ENCODE assay signal across 8 mouse cellular contexts in genomic region chr13:89543003-89543402, GRCm38 (mm10). TPM values are rescaled to one million over a fixed set of nuclear protein-coding genes. Genes with fewer than 3 reads are reported as not detected.
A peak's percentile ranks its signal among the peaks of the same experiment; 100 is the strongest.
DNase-seq lines count a peak whose midpoint lies in the region; ATAC-seq and TF ChIP-seq lines count a peak whose summit lies in the region.

No protein-coding gene starts in this region.

- no peaks in the 10 kb centered on the region for H3K36me3 ChIP-seq in liver, adult 2 months (ENCODE audit: control insufficient read depth, insufficient read depth, low read length)
- H3K36me3 ChIP-seq in liver, embryonic 12.5 days: no peaks in the 10 kb centered on the region
- H3K36me3 ChIP-seq in hindbrain, embryonic 16.5 days (ENCODE audit: control insufficient read depth, insufficient read depth, low read length): no peaks in the 10 kb centered on the region
- no peaks in the 10 kb centered on the region for H3K36me3 ChIP-seq in midbrain, embryonic 13.5 days

- no peak overlapping the region for H3K27ac ChIP-seq in cerebellum, adult 2 months (ENCODE audit: insufficient read depth, low read length)
- no peak overlapping the region for H3K27ac ChIP-seq in liver, adult 2 months (replicated peaks; ENCODE audit: insufficient read depth, low read depth, low read length)
- H3K27ac ChIP-seq in liver, embryonic 12.5 days: no peak overlapping the region
- H3K27ac ChIP-seq in hindbrain, embryonic 16.5 days (ENCODE audit: low read depth, low read length): no peak overlapping the region
- no peak overlapping the region for H3K27ac ChIP-seq in midbrain, embryonic 13.5 days

- no peak overlapping the region for H3K4me2 ChIP-seq in liver, embryonic 12.5 days
- no peak overlapping the region for H3K4me2 ChIP-seq in hindbrain, embryonic 16.5 days (ENCODE audit: low read length)
- no peak overlapping the region for H3K4me2 ChIP-seq in midbrain, embryonic 13.5 days (replicated peaks)

- peak in 1 of 2 experiments; percentile 24 for DNase-seq in cerebellum, adult 2 months
- DNase-seq in cerebellum, adult 11-12 months: no peak
- peak; percentile 60 for DNase-seq in liver, adult 2 months (ENCODE audit: extremely low read depth, low read depth, low spot score)
- DNase-seq in c-Kit-negative CD71-positive TER-119-positive erythroid progenitor cells, embryonic 14.5 days (ENCODE audit: low read depth, low spot score): peak; percentile 12
- no peak for DNase-seq in ovary, postnatal 10 days (ENCODE audit: low spot score)

- TF ChIP-seq POLR2A in cerebellum, adult 2 months (IDR thresholded peaks at IDR 0.05; ENCODE audit: borderline replicate concordance, insufficient read depth, low read length): no peak
- no peak for TF ChIP-seq POLR2A in liver, adult 2 months (IDR thresholded peaks at IDR 0.05; ENCODE audit: extremely low read depth, insufficient read depth, low read length)

- no peaks in the 10 kb centered on the region for H3K9me3 ChIP-seq in liver, embryonic 12.5 days (replicated peaks)
- no peaks in the 10 kb centered on the region for H3K9me3 ChIP-seq in hindbrain, embryonic 16.5 days (ENCODE audit: control insufficient read depth, low read length)
- H3K9me3 ChIP-seq in midbrain, embryonic 13.5 days: no peaks in the 10 kb centered on the region

- TF ChIP-seq CTCF in cerebellum, adult 2 months (IDR thresholded peaks at IDR 0.05; ENCODE audit: borderline replicate concordance, insufficient read depth, low read depth, low read length): peak; percentile 29; the same call in 1 of the 2 replicates
- peak; percentile 57 for TF ChIP-seq CTCF in liver, adult 2 months (IDR thresholded peaks at IDR 0.05; ENCODE audit: low read depth, low read length)

- no peaks in the 10 kb centered on the region for H3K27me3 ChIP-seq in cerebellum, adult 2 months (ENCODE audit: control insufficient read depth, insufficient read depth, low read length)
- H3K27me3 ChIP-seq in liver, adult 2 months (ENCODE audit: control insufficient read depth, insufficient read depth, low read length): peaks cover 3% of the 10 kb centered on the region; the same call in 1 of the 2 replicates
- peaks cover 19% of the 10 kb centered on the region for H3K27me3 ChIP-seq in liver, embryonic 12.5 days (replicated peaks)
- no peaks in the 10 kb centered on the region for H3K27me3 ChIP-seq in hindbrain, embryonic 16.5 days (replicated peaks; ENCODE audit: control insufficient read depth, insufficient read depth, low read length)
- peaks cover 7% of the 10 kb centered on the region; the same call in 1 of the 2 replicates for H3K27me3 ChIP-seq in midbrain, embryonic 13.5 days

- WGBS in cerebellum, adult 2 months: 5% methylated on average over 3 of the region's 3 CpGs
- WGBS in liver, adult 2 months: 4% methylated on average over 3 of the region's 3 CpGs
- WGBS in liver, embryonic 12.5 days (ENCODE audit: insufficient replicate concordance): 3% methylated on average over 3 of the region's 3 CpGs
- 3% methylated on average over 3 of the region's 3 CpGs for WGBS in hindbrain, embryonic 16.5 days
- WGBS in midbrain, embryonic 13.5 days: 6% methylated on average over 3 of the region's 3 CpGs

- ATAC-seq in liver, embryonic 12.5 days: no peak
- peak; percentile 55; the same call in 1 of the 2 replicates for ATAC-seq in hindbrain, embryonic 16.5 days
- ATAC-seq in midbrain, embryonic 13.5 days: peak; percentile 59; the same call in 1 of the 2 replicates

- H3K79me2 ChIP-seq in liver, adult 2 months (ENCODE audit: control insufficient read depth, insufficient read depth, low read length): no peaks in the 10 kb centered on the region

- no peak overlapping the region for H3K9ac ChIP-seq in liver, adult 2 months (ENCODE audit: low read depth, low read length)
- no peak overlapping the region for H3K9ac ChIP-seq in liver, embryonic 12.5 days
- no peak overlapping the region for H3K9ac ChIP-seq in hindbrain, embryonic 16.5 days (ENCODE audit: low read depth, low read length)
- H3K9ac ChIP-seq in midbrain, embryonic 13.5 days (replicated peaks): no peak overlapping the region

- H3K4me3 ChIP-seq in cerebellum, adult 2 months (replicated peaks; ENCODE audit: insufficient read depth, low read depth, low read length): no peak overlapping the region
- H3K4me3 ChIP-seq in liver, adult 2 months (ENCODE audit: insufficient read depth, low read depth, low read length): no peak overlapping the region
- no peak overlapping the region for H3K4me3 ChIP-seq in liver, embryonic 12.5 days
- H3K4me3 ChIP-seq in hindbrain, embryonic 16.5 days (ENCODE audit: low read length): no peak overlapping the region
- H3K4me3 ChIP-seq in midbrain, embryonic 13.5 days (replicated peaks): no peak overlapping the region

- H3K4me1 ChIP-seq in cerebellum, adult 2 months (ENCODE audit: control insufficient read depth, insufficient read depth, low read length): peaks cover 3% of the 10 kb centered on the region
- no peaks in the 10 kb centered on the region for H3K4me1 ChIP-seq in liver, adult 2 months (ENCODE audit: control insufficient read depth, insufficient read depth, low read length)
- H3K4me1 ChIP-seq in liver, embryonic 12.5 days: peaks cover 12% of the 10 kb centered on the region; the same call in 1 of the 2 replicates
- H3K4me1 ChIP-seq in hindbrain, embryonic 16.5 days (ENCODE audit: control insufficient read depth, insufficient read depth, low read depth, low read length): no peaks in the 10 kb centered on the region; the same call in 1 of the 2 replicates
- 0 out of 2 replicates have a peak, but pooled peaks cover 6% of the 10 kb centered on the region for H3K4me1 ChIP-seq in midbrain, embryonic 13.5 days (replicated peaks)

RNA-seq across cellular contexts. Expression of gene Hapln1, which starts 3.4 kb away (rescaled TPM):
- polyA plus RNA-seq in cerebellum, adult 2 months (2012; rRNA removed): 6.6 and 9.8 TPM in 2 replicates
- total RNA-seq in liver, adult 2 months (2014; rRNA removed): 0.20 and 0.92 TPM in 2 replicates
- 0.02 and 0.50 TPM in 2 replicates for polyA plus RNA-seq in liver, adult 2 months (2012; rRNA removed)
- 0.77 and 1.2 TPM in 2 replicates for polyA plus RNA-seq in liver, embryonic 12.5 days (2016; fragmentation: Nextera tagmentation; extraction: Ambion mirVana)
- 1.3 and 2.0 TPM in 2 replicates for polyA plus RNA-seq in hindbrain, embryonic 16.5 days (2015; fragmentation: Nextera tagmentation; extraction: Ambion mirVana)
- 0.75 and 0.86 TPM in 2 replicates for polyA plus RNA-seq in midbrain, embryonic 13.5 days (2015; fragmentation: Nextera tagmentation; extraction: Ambion mirVana)

Comparison
In these comparisons a context has a peak if more than half of its experiments do, and no peak if none do; other contexts are left out.
1. DNase-seq: peak in liver, adult 2 months (single experiment) and c-Kit-negative CD71-positive TER-119-positive erythroid progenitor cells, embryonic 14.5 days (single experiment); none in cerebellum, adult 11-12 months (single experiment) and ovary, postnatal 10 days (single experiment).